Mouse (Mus musculus): ENCODE measurements around the gene Fkbp5. TPM values are rescaled to one million over a fixed set of nuclear protein-coding genes. Genes with fewer than 3 reads are reported as not detected.

Gene Fkbp5
- polyA plus RNA-seq, 1 experiment from 2014 or later = 29.0 TPM

DNA sequence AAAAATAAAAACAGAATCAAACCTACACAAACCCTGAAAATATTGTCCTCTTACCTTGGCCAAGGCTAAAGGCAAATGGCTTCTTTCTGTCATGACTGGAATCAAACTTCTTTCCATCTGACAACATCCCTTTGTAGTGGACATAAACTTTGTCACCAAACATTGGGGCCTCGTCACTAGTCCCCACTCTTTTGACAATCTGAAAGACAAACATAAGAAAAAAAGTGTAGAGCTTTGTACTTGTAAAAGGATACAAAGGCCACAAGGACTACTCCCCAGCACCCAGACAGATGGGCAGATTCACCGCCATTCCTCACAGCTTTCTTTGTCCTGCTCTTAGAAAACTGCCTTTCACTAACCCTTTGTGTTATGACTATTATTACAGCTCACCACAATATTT, 79.4 kb downstream of the Fkbp5 start:
- DNase-seq (no peak), ATAC-seq (peak; percentile 65)
- H3K36me3 ChIP-seq (replicated peaks; ENCODE audit: insufficient read depth, low read length) = peaks cover 27% of the 10 kb centered on the region
- H3K4me3 ChIP-seq (ENCODE audit: low read depth, low read length) = no peak overlapping the region
- 81% methylated on average over 2 of the region's 2 CpGs for WGBS (ENCODE audit: insufficient replicate concordance)
- no peak overlapping the region for H3K4me2 ChIP-seq (ENCODE audit: low read depth, low read length)
- peaks cover 27% of the 10 kb centered on the region for H3K4me1 ChIP-seq (ENCODE audit: insufficient read depth)
- no peaks in the 10 kb centered on the region for H3K27me3 ChIP-seq (ENCODE audit: insufficient read depth, low read length)
- H3K27ac ChIP-seq (ENCODE audit: low read depth) = peak overlapping the region; percentile 81
- H3K9ac ChIP-seq (replicated peaks) = no peak overlapping the region
- TF ChIP-seq EP300 (IDR thresholded peaks at IDR 0.05; ENCODE audit: low read depth) (no peak), CTCF (IDR thresholded peaks at IDR 0.05; ENCODE audit: low read depth) (no peak)
- H3K9me3 ChIP-seq (ENCODE audit: low read length) = no peaks in the 10 kb centered on the region

DNA sequence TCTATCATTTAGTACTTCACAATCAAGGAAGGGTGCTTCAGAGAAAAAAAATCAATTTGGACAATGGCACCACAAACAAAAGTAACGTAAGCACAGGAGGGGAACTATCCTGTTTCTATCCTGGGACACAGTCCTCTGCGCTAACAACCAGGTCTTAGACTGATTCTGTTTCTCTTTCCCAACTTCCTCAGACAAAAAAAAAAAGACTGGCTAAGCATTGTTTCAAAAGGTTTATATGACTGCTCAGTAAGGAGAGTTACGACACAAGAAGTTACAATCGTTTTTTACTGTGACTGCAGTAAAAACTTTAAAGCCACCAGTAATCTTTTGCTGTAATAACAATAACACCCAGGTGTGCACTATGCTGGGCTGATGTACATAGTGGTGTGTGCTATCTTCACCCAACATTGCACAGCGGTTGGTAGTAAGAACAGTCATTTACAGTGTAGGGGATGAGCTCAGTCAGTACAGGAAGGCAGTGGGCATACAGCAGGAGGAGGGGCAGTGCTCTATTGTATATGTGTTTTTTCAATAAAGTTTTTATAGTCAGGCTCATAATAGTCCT, 82.3 kb downstream of the Fkbp5 start:
- Histone ChIP-seq H3K27ac (ENCODE audit: low read depth) (peak overlapping the region; percentile 81), H3K4me1 (ENCODE audit: insufficient read depth) (peaks cover 23% of the 10 kb centered on the region), H3K4me3 (ENCODE audit: low read depth, low read length) (no peak overlapping the region), H3K27me3 (ENCODE audit: insufficient read depth, low read length) (no peaks in the 10 kb centered on the region), H3K4me2 (ENCODE audit: low read depth, low read length) (peak overlapping the region; percentile 24; the same call in 1 of the 2 replicates), H3K9me3 (ENCODE audit: low read length) (no peaks in the 10 kb centered on the region), H3K36me3 (replicated peaks; ENCODE audit: insufficient read depth, low read length) (peaks cover 26% of the 10 kb centered on the region), H3K9ac (replicated peaks) (no peak overlapping the region)
- ATAC-seq (no peak), DNase-seq (no peak)
- 44% methylated on average over 5 of the region's 5 CpGs for whole genome bisulfite sequencing (ENCODE audit: insufficient replicate concordance)
- TF ChIP-seq CTCF (IDR thresholded peaks at IDR 0.05; ENCODE audit: low read depth) (no peak), EP300 (IDR thresholded peaks at IDR 0.05; ENCODE audit: low read depth) (no peak)

DNA sequence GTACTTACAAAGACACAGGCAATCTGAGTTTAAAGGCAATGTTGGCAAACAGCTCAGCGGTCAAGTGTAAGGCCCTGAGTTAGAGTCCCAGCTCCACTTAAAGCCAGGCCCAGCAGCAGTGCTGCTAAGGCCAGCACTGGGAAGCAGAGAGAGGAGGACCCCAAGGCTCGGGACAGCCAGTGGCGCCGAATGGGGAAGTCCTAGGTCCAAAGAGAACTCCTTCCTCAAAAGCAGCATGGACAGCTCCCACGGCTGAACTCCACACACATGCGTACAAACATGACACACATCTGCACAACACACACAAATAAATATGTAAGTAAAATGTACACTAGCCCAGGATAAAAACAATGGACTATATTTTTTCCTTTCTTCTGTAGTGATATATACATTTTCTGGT, 84.3 kb downstream of the Fkbp5 start:
- Histone ChIP-seq H3K27ac (ENCODE audit: low read depth) (no peak overlapping the region), H3K4me2 (ENCODE audit: low read depth, low read length) (no peak overlapping the region), H3K9ac (replicated peaks) (no peak overlapping the region), H3K9me3 (ENCODE audit: low read length) (no peaks in the 10 kb centered on the region), H3K36me3 (replicated peaks; ENCODE audit: insufficient read depth, low read length) (peaks cover 28% of the 10 kb centered on the region), H3K27me3 (ENCODE audit: insufficient read depth, low read length) (no peaks in the 10 kb centered on the region), H3K4me3 (ENCODE audit: low read depth, low read length) (no peak overlapping the region), H3K4me1 (ENCODE audit: insufficient read depth) (peaks cover 30% of the 10 kb centered on the region)
- 74% methylated on average over 6 of the region's 6 CpGs for WGBS (ENCODE audit: insufficient replicate concordance)
- DNase-seq = no peak
- TF ChIP-seq CTCF (IDR thresholded peaks at IDR 0.05; ENCODE audit: low read depth) = no peak
- TF ChIP-seq EP300 (IDR thresholded peaks at IDR 0.05; ENCODE audit: low read depth) = no peak
- ATAC-seq = no peak

DNA sequence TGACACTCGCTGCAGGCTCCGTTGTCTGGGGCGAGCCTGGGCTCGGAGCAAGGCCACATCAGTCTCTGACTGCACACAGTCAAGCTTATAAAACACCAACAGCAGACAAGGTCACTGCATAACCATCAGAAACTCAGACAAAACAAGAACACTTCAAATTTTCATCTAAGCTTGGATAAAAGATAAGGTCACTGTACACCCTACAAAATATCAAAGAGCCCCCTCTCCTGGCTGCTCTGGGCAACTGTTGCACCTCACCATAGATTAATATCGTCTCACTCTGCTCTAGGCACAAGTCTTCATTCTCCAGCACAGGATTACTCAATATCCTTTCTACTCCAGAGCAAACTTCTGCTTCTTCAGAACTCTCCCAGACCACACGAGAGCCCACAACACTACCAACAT, 85.4 kb downstream of the Fkbp5 start:
- Histone ChIP-seq H3K27ac (ENCODE audit: low read depth) (peak overlapping the region; percentile 45; the same call in 1 of the 2 replicates), H3K27me3 (ENCODE audit: insufficient read depth, low read length) (no peaks in the 10 kb centered on the region), H3K9me3 (ENCODE audit: low read length) (no peaks in the 10 kb centered on the region), H3K9ac (replicated peaks) (no peak overlapping the region), H3K36me3 (replicated peaks; ENCODE audit: insufficient read depth, low read length) (peaks cover 29% of the 10 kb centered on the region), H3K4me2 (ENCODE audit: low read depth, low read length) (no peak overlapping the region), H3K4me3 (ENCODE audit: low read depth, low read length) (no peak overlapping the region), H3K4me1 (ENCODE audit: insufficient read depth) (peaks cover 30% of the 10 kb centered on the region)
- DNase-seq (no peak), ATAC-seq (peak; percentile 16; the same call in 1 of the 2 replicates)
- TF ChIP-seq EP300 (IDR thresholded peaks at IDR 0.05; ENCODE audit: low read depth) = no peak
- peak; percentile 38; the same call in 1 of the 2 replicates for TF ChIP-seq CTCF (IDR thresholded peaks at IDR 0.05; ENCODE audit: low read depth)
- WGBS (ENCODE audit: insufficient replicate concordance) = 68% methylated on average over 6 of the region's 6 CpGs

GRCm38 (mm10) chr17:28431038-28431437, 86.3 kb downstream of the Fkbp5 start:
- 75% methylated on average over 7 of the region's 7 CpGs for WGBS (ENCODE audit: insufficient replicate concordance)
- H3K4me3 ChIP-seq (ENCODE audit: low read depth, low read length) = no peak overlapping the region
- H3K9ac ChIP-seq (replicated peaks) = no peak overlapping the region
- peaks cover 28% of the 10 kb centered on the region for H3K36me3 ChIP-seq (replicated peaks; ENCODE audit: insufficient read depth, low read length)
- DNase-seq (no peak), ATAC-seq (no peak)
- H3K9me3 ChIP-seq (ENCODE audit: low read length) = no peaks in the 10 kb centered on the region
- no peak overlapping the region for H3K27ac ChIP-seq (ENCODE audit: low read depth)
- no peak for TF ChIP-seq CTCF (IDR thresholded peaks at IDR 0.05; ENCODE audit: low read depth)
- no peak; the same call in 1 of the 2 replicates for TF ChIP-seq EP300 (IDR thresholded peaks at IDR 0.05; ENCODE audit: low read depth)
- H3K27me3 ChIP-seq (ENCODE audit: insufficient read depth, low read length) = no peaks in the 10 kb centered on the region
- H3K4me1 ChIP-seq (ENCODE audit: insufficient read depth) = peaks cover 24% of the 10 kb centered on the region
- no peak overlapping the region for H3K4me2 ChIP-seq (ENCODE audit: low read depth, low read length)

- no peak for ATAC-seq
- Histone ChIP-seq H3K36me3 (replicated peaks; ENCODE audit: insufficient read depth, low read length) (peaks cover 31% of the 10 kb centered on the region), H3K4me1 (ENCODE audit: insufficient read depth) (peaks cover 19% of the 10 kb centered on the region), H3K4me2 (ENCODE audit: low read depth, low read length) (no peak overlapping the region), H3K27me3 (ENCODE audit: insufficient read depth, low read length) (no peaks in the 10 kb centered on the region), H3K9me3 (ENCODE audit: low read length) (no peaks in the 10 kb centered on the region), H3K9ac (replicated peaks) (no peak overlapping the region), H3K27ac (ENCODE audit: low read depth) (peak overlapping the region; percentile 44; the same call in 1 of the 2 replicates), H3K4me3 (ENCODE audit: low read depth, low read length) (no peak overlapping the region)
- TF ChIP-seq EP300 (IDR thresholded peaks at IDR 0.05; ENCODE audit: low read depth) (peak; percentile 76), CTCF (IDR thresholded peaks at IDR 0.05; ENCODE audit: low read depth) (no peak)
- WGBS (ENCODE audit: insufficient replicate concordance) = 67% methylated on average over 15 of the region's 15 CpGs
- no peak for DNase-seq
Observed at GRCm38 (mm10) chr17:28428474-28429258, 88.7 kb downstream of the Fkbp5 start.
